Mouse (Mus musculus) liver, adult 2 months (tissue): ENCODE measurements at regions not wholly inside any gene's neighbourhood (a gene's known extent, or its start where the extent isn't known, plus 50 kb on each side); places are given as distances from the start of the nearest gene placed in this dataset.

Experiments used
- CTCF ChIP-seq: fragments of 200-500 bp; IDR thresholded peaks from 2 replicates; pipeline ENCODE4 v1.5.1; 2011; ENCODE audit warnings: low read depth, low read length, control low read depth
- POLR2A ChIP-seq: fragments of 200-500 bp; IDR thresholded peaks from 2 replicates; pipeline ENCODE4 v1.6.1; 2011; ENCODE audit warnings: low read length, control low read depth; ENCODE audit not compliant: insufficient read depth; ENCODE audit errors: extremely low read depth

GRCm38 (mm10) chr16:71857877-71858276 is 450.2 kb upstream of the Robo1 start:
- TF ChIP-seq POLR2A (no peak), CTCF (no peak)
